Mouse (Mus musculus): ENCODE data around the gene Mocs3.
A peak's percentile ranks its signal among the peaks of the same experiment; 100 is the strongest.

Gene Mocs3

GRCm38 (mm10) chr2:168230026-168230728 is at the start of gene Mocs3, which contains the start of the genes Gm20716 and Dpm1:
Mocs3 (plus strand) TSS chr2:168230622.
Gm20716 (minus strand) TSS chr2:168230364.
Dpm1 (minus strand) TSS chr2:168230591.
- DNase-seq (ENCODE audit: low read depth): peak; percentile 92

GRCm38 (mm10) chr2:168191856-168192255 is 38.6 kb upstream of the Mocs3 start:
- peak; percentile 26 for DNase-seq (ENCODE audit: low read depth)

- DNase-seq (ENCODE audit: low read depth): no peak
Observed at GRCm38 (mm10) chr2:168193685-168194084, 36.7 kb upstream of the Mocs3 start.

- DNase-seq (ENCODE audit: low read depth): no peak
Observed at GRCm38 (mm10) chr2:168195721-168196120, 34.7 kb upstream of the Mocs3 start.

GRCm38 (mm10) chr2:168198421-168198820 is 32.0 kb upstream of the Mocs3 start:
- no peak for DNase-seq (ENCODE audit: low read depth)

- DNase-seq (ENCODE audit: low read depth): no peak
Observed at GRCm38 (mm10) chr2:168199476-168199875, 30.9 kb upstream of the Mocs3 start.

GRCm38 (mm10) chr2:168200014-168200691 is 30.3 kb upstream of the Mocs3 start:
- DNase-seq (ENCODE audit: low read depth): peak; percentile 85

DNA sequence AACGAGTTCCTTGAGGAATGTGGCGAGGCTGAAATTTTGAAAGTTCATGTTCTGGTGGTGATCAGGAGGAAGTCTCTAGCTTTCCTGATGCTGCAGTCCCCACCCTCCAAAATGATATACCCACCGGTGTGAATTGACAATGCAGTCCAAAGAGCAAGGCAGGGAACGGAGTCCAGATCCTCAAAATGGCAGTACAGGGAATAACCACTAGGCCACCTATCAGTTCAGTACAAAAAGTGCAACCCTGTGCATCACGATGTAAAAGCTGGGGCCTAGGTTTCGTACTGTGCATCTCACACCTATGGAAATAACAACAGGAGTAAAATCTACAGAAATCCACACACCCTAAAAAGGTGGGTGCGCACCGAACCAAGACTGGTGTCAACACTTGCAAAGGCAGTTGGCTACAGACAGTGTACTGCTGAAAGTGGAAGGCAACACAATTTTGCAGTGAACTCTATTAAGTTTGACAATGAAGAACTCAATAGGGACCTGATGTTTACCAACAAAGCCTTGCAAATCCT is 25.9 kb upstream of the Mocs3 start:
- DNase-seq (ENCODE audit: low read depth): no peak

- DNase-seq (ENCODE audit: low read depth): peak; percentile 96
Observed at GRCm38 (mm10) chr2:168205265-168205664, 25.2 kb upstream of the Mocs3 start.

DNA sequence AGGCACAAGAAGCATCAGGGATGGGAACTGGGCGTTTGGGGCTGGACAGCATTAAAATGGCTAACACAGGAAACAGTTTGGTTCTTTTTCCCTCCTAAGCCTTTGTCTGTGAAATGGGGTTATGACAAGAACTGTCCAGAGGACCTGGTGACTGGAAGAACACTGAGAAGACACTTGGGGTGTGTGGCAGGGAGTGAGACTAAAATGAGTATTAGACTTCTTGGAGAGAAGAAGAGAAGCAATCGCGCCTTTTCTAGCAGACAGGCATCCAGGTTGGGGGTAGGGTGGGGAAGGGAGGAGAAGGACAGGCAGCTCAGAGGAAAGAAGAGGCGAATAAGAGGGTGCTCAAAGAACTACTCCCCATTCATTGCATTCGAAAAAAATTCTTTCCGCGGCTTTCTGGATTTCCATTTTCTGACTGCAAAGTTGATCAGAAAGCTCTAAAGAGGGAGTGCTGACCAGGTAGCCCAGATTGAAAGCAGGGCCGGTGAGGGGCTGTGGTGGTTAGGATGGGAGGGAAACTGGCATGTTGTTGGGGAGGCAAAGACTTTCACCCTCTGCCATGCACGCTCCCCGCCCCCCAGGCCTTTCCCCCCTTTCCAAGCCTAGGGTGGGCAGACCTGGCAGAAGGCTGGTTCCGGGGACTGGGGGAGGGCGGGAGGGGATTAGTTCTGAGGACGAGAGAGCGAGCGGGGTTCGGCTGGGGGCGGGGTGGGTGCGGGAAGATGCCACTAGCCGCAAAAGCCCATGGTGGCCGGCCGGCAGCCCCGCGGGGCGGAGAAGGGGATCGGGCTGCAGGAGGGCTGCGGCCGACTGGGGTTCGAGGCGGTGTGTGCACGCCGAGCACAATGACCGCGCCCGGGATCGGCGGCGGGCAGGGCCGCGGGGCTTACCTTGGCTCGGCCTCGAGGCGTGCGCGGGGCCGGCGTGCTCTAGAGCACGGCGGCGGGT is 24.5 kb upstream of the Mocs3 start:
- peak; percentile 17 for DNase-seq (ENCODE audit: low read depth)

GRCm38 (mm10) chr2:168206725-168207644 is 23.4 kb upstream of the Mocs3 start, which contains the start of gene Adnp:
Adnp (minus strand) TSS chr2:168207112.
- peak; percentile 96 for DNase-seq (ENCODE audit: low read depth)

- no peak for DNase-seq (ENCODE audit: low read depth)
Observed at GRCm38 (mm10) chr2:168207883-168208282, 22.5 kb upstream of the Mocs3 start.

DNA sequence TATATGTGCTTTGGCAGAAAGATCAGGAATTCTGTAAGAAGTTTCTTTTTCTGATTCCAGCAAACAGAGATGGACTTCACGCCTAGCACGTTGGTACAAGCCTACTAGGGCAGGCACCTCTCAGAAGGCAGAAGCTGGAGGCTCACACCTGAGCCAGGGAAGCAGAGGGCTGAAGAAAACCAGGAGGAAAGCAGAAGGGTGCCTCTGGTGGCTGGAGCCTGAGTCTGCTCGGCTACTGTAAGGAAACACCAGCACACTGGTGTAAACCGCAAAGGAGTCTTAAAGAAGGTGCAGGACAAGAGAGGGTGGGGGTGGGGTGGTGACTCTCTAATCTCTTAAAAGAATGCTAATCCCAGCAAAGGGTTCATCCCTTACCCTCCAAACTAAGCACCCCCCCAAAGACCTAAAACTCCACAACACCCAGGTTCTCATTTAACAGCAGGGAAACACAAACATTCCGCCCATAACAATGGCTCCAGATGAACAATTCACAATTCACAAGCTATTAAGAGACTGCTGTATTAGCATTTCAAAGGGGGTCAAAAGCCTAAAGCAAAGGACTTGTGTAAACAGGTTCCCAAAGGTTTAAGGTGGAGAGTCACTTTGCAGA is 16.5 kb upstream of the Mocs3 start:
- no peak for DNase-seq (ENCODE audit: low read depth)

DNA sequence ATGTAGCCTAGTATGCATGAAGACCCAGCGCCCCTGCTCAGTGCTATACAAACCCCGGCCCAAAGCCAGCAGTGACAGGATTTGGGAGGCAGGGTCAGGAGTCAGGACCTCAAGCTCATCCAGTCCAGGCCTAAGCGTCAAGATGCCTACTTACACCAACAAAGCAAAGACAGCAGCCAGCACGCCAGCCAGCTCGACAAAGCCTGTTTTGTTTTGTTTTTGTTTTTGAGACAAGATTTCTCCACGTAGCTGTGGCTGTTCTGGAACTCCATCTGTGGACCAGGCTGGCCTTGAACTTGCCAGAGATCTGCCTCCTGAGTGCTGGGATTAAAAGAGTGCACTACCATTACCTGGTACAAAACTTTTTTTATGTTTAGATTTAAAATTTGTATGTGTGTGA is 7.1 kb upstream of the Mocs3 start:
- DNase-seq (ENCODE audit: low read depth): no peak

DNA sequence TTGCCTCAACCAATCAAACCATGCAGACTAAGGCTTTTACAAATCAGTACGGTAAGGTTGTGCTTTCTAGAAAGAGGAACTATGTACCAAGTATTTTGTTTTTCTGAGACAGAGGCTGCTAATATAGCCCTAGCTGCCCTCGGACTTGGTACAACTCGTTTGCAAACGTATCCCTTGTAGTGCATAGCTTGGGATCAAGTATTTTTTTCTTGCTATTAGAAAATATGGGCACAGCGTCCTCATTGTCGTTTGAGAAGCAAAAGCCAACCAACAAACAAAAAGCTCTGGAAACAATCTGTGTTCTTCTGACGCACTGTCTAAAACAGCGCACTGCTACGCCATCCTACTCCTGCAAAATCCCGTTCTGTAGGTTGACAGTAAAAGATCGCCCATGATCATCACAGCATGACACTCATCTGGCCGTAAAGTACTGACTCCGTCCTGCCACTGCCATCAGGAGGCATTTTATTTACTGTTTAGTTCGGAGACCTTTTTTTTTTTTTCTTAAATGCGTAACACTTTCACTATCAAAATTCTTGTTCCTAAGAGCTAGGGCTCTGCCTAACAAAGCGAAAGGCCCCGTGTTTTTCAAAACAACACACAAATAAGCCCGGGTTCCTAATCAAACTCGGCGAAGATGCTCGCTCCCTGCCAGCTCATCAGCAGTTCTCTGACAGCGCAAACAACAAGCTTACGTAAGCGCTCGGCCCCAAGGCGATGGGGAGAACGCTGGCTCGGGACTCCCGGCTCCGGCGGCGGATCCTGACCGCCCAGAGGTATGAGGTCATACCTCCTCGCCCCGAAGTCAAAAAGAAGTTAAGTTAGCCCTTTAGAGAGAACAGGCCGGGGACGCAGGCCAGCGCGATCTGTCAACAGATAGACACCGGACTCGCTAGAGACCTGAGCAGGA is 1.1 kb upstream of the Mocs3 start:
- DNase-seq (ENCODE audit: low read depth): peak; percentile 55

DNA sequence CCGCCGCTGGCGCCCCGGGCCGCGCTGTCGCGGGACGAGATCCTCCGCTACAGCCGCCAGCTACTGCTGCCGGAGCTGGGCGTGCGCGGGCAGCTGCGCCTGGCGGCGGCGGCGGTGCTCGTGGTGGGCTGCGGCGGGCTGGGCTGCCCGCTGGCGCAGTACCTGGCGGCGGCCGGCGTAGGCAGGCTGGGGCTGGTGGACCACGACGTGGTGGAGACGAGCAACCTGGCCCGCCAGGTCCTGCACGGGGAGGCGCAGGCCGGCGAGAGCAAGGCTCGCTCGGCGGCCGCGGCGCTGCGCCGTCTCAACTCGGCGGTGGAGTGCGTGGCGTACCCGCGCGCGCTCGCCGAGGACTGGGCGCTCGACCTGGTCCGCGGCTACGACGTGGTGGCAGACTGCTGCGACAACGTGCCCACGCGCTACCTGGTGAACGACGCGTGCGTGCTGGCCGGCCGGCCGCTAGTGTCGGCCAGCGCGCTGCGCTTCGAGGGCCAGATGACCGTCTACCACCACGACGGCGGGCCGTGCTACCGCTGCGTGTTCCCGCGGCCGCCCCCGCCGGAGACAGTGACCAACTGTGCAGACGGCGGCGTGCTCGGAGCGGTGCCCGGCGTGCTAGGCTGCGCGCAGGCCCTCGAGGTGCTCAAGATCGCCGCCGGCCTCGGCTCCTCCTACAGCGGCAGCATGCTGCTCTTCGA is 500 bp downstream of the Mocs3 start:
- DNase-seq (ENCODE audit: low read depth): no peak

DNA sequence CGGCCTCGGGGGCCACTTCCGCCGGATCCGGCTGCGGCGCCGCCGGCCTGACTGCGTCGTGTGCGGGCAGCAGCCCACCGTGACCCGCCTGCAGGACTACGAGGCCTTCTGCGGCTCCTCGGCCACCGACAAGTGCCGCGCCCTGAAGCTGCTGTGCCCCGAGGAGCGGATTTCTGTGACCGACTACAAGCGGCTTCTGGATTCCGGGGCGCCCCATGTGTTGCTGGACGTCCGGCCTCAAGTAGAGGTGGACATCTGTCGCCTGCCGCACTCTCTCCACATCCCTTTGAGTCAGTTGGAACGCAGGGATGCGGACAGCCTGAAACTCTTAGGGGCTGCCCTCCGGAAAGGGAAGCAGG is 1.0 kb downstream of the Mocs3 start:
- no peak for DNase-seq (ENCODE audit: low read depth)

- no peak for DNase-seq (ENCODE audit: low read depth)
Observed at GRCm38 (mm10) chr2:168233286-168233685, 2.9 kb downstream of the Mocs3 start.

- DNase-seq (ENCODE audit: low read depth): no peak
Observed at GRCm38 (mm10) chr2:168238335-168238734, 7.9 kb downstream of the Mocs3 start.
